Mouse (Mus musculus): ENCODE results near the gene Hecw2. TPM values are rescaled to one million over a fixed set of nuclear protein-coding genes. Genes with fewer than 3 reads are reported as not detected.

The Hecw2 gene
- polyA plus RNA-seq, 2 experiments = 0.17 to 0.26 TPM

DNA sequence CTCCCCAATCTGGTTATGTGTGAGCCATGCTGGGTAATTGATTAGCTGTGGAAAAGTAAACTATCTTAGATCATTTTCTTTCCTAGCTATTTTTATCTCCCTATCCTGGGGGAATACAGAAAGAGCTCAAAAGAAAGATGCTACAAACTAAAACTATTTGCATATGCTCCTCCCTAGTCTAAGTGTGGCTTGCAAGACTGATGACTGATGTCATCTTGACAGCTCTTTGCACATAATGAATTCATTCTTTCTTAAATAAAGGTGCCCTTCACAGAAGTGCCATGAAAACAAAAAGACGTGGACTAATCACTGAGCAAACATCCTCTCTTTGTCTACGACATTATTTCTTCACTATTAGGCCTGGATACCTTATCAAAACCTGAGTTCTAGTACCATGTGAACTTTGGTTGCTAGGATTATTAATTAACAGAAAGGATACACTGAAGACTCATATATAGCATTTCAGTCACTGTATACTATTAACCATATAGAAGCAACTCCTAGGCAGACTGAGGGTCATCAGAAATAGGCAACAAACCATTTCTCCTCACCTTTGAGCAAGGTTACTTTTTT, 348.2 kb downstream of the Hecw2 start:
- Histone ChIP-seq H3K9me3 (ENCODE audit: control insufficient read depth, low read length) (no peaks in the 10 kb centered on the region), H3K9ac (replicated peaks) (no peak overlapping the region), H3K4me2 (ENCODE audit: low read depth) (no peak overlapping the region), H3K27me3 (ENCODE audit: control insufficient read depth, insufficient read depth, low read length) (no peaks in the 10 kb centered on the region), H3K4me3 (ENCODE audit: insufficient read depth in 1 of 2, low read depth in 2 of 2, low read length in 2 of 2) (no peak overlapping the region), H3K4me1 (replicated peaks; ENCODE audit: control insufficient read depth in 2 of 2, insufficient read depth in 2 of 2, low read length in 1 of 2) (peaks cover 0 to 9% of the 10 kb centered on the region in 2 experiments; a peak in 2 of 4 replicates), H3K36me3 (replicated peaks; ENCODE audit: control insufficient read depth, insufficient read depth, low read depth) (no peaks in the 10 kb centered on the region), H3K27ac (no peak overlapping the region)
- WGBS (ENCODE audit: insufficient replicate concordance) = 56% methylated on average over 2 of the region's 2 CpGs
- TF ChIP-seq CTCF (IDR thresholded peaks at IDR 0.05; ENCODE audit: low read depth) = no peak
- no peak for TF ChIP-seq EP300 (IDR thresholded peaks at IDR 0.05; ENCODE audit: low read depth)
- no peak for DNase-seq (ENCODE audit: low read depth in 3 of 3, low spot score in 3 of 3)
- ATAC-seq (ENCODE audit: insufficient read depth) = no peak

DNA sequence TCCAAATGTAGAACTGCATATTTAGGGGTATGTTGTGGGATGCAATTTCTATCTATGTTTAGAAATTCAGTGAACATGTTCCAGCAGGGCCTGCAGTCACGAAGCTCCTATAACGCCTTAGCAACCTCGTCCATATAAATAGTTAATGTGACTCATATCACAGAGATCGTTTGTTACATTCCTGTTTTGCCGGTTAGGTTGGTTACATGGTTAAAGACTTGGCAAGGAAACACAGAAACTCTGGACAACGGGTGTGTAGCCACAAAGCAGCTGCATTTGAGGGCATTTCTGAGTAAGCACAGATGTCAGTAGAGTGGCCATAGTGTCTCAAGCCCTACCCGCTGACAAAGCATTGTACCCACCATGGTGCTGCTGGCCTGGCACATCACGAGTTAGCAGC, 349.1 kb downstream of the Hecw2 start:
- peaks cover 0 to 9% of the 10 kb centered on the region in 2 experiments; a peak in 2 of 4 replicates for H3K4me1 ChIP-seq (replicated peaks; ENCODE audit: control insufficient read depth in 2 of 2, insufficient read depth in 2 of 2, low read length in 1 of 2)
- H3K4me3 ChIP-seq (ENCODE audit: insufficient read depth in 1 of 2, low read depth in 2 of 2, low read length in 2 of 2) = no peak overlapping the region
- H3K4me2 ChIP-seq (ENCODE audit: low read depth) = no peak overlapping the region
- no peaks in the 10 kb centered on the region for H3K9me3 ChIP-seq (ENCODE audit: control insufficient read depth, low read length)
- H3K27me3 ChIP-seq (ENCODE audit: control insufficient read depth, insufficient read depth, low read length) = no peaks in the 10 kb centered on the region
- TF ChIP-seq EP300 (IDR thresholded peaks at IDR 0.05; ENCODE audit: low read depth) = no peak
- TF ChIP-seq CTCF (IDR thresholded peaks at IDR 0.05; ENCODE audit: low read depth) = no peak
- DNase-seq (ENCODE audit: low read depth in 3 of 3, low spot score in 3 of 3) = no peak
- no peak overlapping the region for H3K27ac ChIP-seq
- no peaks in the 10 kb centered on the region for H3K36me3 ChIP-seq (replicated peaks; ENCODE audit: control insufficient read depth, insufficient read depth, low read depth)
- ATAC-seq (ENCODE audit: insufficient read depth) = no peak
- 55% methylated on average over 8 of the region's 8 CpGs for WGBS (ENCODE audit: insufficient replicate concordance)
- H3K9ac ChIP-seq (replicated peaks) = no peak overlapping the region

DNA sequence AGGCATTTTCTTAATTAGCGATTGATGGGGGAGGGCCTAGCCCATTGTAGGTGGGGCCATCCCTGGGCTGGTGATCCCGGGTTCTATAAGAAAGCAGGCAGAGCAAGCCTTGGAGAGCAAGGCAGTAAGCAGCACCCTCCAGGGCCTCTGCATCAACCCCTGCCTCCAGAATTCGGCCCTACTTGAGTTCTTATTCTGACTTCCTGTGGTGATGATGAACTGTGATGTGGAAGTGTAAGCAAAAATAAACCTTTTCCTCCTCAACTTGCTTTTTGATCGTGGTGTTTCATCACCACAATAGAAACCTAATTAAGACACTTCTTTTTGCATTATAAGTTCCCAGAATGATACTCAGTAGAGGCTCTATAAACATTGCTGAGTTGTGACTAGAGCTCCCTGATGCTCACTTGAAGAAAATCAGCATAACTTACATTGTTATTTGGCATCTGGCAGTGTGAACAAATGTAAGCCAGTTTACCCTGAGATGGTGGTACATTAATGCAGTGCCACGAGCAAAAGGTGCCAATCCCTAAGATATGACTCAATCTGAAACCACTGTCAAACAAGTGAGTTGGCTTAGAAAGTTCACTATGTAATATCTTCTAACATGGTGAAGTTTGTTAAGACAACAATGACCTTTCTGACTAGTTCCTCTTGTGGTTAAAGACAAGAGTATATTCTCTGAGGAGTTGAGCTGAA, 349.9 kb downstream of the Hecw2 start:
- H3K27ac ChIP-seq = no peak overlapping the region
- no peaks in the 10 kb centered on the region for H3K27me3 ChIP-seq (ENCODE audit: control insufficient read depth, insufficient read depth, low read length)
- no peaks in the 10 kb centered on the region for H3K36me3 ChIP-seq (replicated peaks; ENCODE audit: control insufficient read depth, insufficient read depth, low read depth)
- H3K9ac ChIP-seq (replicated peaks) = no peak overlapping the region
- H3K4me3 ChIP-seq (ENCODE audit: insufficient read depth in 1 of 2, low read depth in 2 of 2, low read length in 2 of 2) = no peak overlapping the region
- no peaks in the 10 kb centered on the region for H3K9me3 ChIP-seq (ENCODE audit: control insufficient read depth, low read length)
- no peak for DNase-seq (ENCODE audit: low read depth in 3 of 3, low spot score in 3 of 3)
- no peak for ATAC-seq (ENCODE audit: insufficient read depth)
- TF ChIP-seq EP300 (IDR thresholded peaks at IDR 0.05; ENCODE audit: low read depth) (no peak), CTCF (IDR thresholded peaks at IDR 0.05; ENCODE audit: low read depth) (no peak)
- H3K4me2 ChIP-seq (ENCODE audit: low read depth) = no peak overlapping the region
- 45% methylated on average over 5 of the region's 5 CpGs for WGBS (ENCODE audit: insufficient replicate concordance)
- H3K4me1 ChIP-seq (replicated peaks; ENCODE audit: control insufficient read depth in 2 of 2, insufficient read depth in 2 of 2, low read length in 1 of 2) = peaks cover 0 to 3% of the 10 kb centered on the region in 2 experiments; a peak in 1 of 4 replicates

GRCm38 (mm10) chr1:53844122-53844913, 350.6 kb downstream of the Hecw2 start:
- DNase-seq (ENCODE audit: low read depth in 3 of 3, low spot score in 3 of 3) (no peak), ATAC-seq (ENCODE audit: insufficient read depth) (no peak)
- Histone ChIP-seq H3K4me2 (ENCODE audit: low read depth) (no peak overlapping the region), H3K27me3 (ENCODE audit: control insufficient read depth, insufficient read depth, low read length) (no peaks in the 10 kb centered on the region), H3K9me3 (ENCODE audit: control insufficient read depth, low read length) (no peaks in the 10 kb centered on the region), H3K36me3 (replicated peaks; ENCODE audit: control insufficient read depth, insufficient read depth, low read depth) (no peaks in the 10 kb centered on the region), H3K9ac (replicated peaks) (no peak overlapping the region), H3K27ac (no peak overlapping the region), H3K4me3 (ENCODE audit: insufficient read depth in 1 of 2, low read depth in 2 of 2, low read length in 2 of 2) (no peak overlapping the region), H3K4me1 (replicated peaks; ENCODE audit: control insufficient read depth in 2 of 2, insufficient read depth in 2 of 2, low read length in 1 of 2) (0 out of 4 replicates have a peak, but pooled peaks cover 0 to 2% of the 10 kb centered on the region in 2 experiments)
- TF ChIP-seq EP300 (IDR thresholded peaks at IDR 0.05; ENCODE audit: low read depth) (no peak), CTCF (IDR thresholded peaks at IDR 0.05; ENCODE audit: low read depth) (no peak)
- WGBS (ENCODE audit: insufficient replicate concordance) = 75% methylated on average over 8 of the region's 8 CpGs

DNA sequence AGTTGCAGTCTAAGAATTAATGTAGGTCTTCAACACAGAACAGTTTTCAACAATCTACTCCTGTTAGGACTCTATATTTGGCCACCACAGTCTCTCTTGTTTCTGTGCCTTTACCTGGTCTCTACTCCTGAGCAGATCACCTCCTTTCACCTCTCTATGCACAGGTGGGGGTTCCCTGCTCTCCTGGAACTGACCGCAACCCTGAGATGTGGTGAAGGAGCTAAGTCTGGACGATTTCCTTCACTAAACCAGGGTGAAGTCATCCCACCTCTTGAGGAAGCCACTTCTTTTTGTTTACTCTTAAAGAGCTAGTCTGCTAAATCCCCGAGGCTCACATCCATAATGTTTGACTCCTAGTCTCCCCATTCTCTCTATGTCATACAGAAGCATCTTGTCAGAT, 351.9 kb downstream of the Hecw2 start:
- H3K27ac ChIP-seq = no peak overlapping the region
- H3K4me2 ChIP-seq (ENCODE audit: low read depth) = no peak overlapping the region
- ATAC-seq (ENCODE audit: insufficient read depth) = no peak
- no peaks in the 10 kb centered on the region for H3K36me3 ChIP-seq (replicated peaks; ENCODE audit: control insufficient read depth, insufficient read depth, low read depth)
- 48% methylated on average over 3 of the region's 3 CpGs for WGBS (ENCODE audit: insufficient replicate concordance)
- no peak overlapping the region for H3K9ac ChIP-seq (replicated peaks)
- H3K9me3 ChIP-seq (ENCODE audit: control insufficient read depth, low read length) = no peaks in the 10 kb centered on the region
- 0 out of 4 replicates have a peak, but pooled peaks cover 0 to 2% of the 10 kb centered on the region in 2 experiments for H3K4me1 ChIP-seq (replicated peaks; ENCODE audit: control insufficient read depth in 2 of 2, insufficient read depth in 2 of 2, low read length in 1 of 2)
- no peak for DNase-seq (ENCODE audit: low read depth in 3 of 3, low spot score in 3 of 3)
- H3K27me3 ChIP-seq (ENCODE audit: control insufficient read depth, insufficient read depth, low read length) = no peaks in the 10 kb centered on the region
- TF ChIP-seq CTCF (IDR thresholded peaks at IDR 0.05; ENCODE audit: low read depth) (no peak), EP300 (IDR thresholded peaks at IDR 0.05; ENCODE audit: low read depth) (no peak)
- H3K4me3 ChIP-seq (ENCODE audit: insufficient read depth in 1 of 2, low read depth in 2 of 2, low read length in 2 of 2) = no peak overlapping the region

All from liver, embryonic 14.5 days (tissue).